ENCODE assay signal across 10 mouse cellular contexts in the genomic region with DNA sequence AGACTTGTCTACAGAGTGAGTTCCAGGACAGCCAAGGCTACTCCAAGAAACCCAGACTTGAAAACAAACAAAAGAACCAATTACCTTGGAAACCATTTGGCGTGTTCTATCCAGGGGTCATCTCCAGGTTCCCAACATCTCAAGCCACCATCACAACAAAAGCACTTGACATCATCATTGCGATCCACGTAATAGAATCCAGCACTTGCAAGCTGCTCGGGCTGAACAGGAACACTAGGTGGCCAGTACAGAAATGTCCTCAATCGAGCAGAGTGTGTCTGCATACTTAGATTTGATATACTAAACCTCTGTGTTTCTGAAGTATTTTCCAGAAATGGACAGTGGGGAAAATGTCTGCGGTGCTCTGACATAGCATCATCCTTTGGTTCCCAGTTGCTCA. TPM values are rescaled to one million over a fixed set of nuclear protein-coding genes. Genes with fewer than 3 reads are reported as not detected.
DNase-seq lines count a peak whose midpoint lies in the region; ATAC-seq and TF ChIP-seq lines count a peak whose summit lies in the region.
"Had no signal": no experiment of that assay in that cellular context is flagged by ENCODE, and none has a peak within 500 bp of the region (broad histone marks: within the 10 kb centered on the region; RNA-seq: fewer than 3 reads in every experiment).

No protein-coding gene starts in this region.

- DNase-seq in heart, postnatal 14 days = no peak
- DNase-seq in neural tube, embryonic 10.5 days (ENCODE audit: extremely low spot score, low spot score) = no peak
- DNase-seq in hindbrain, postnatal 0 days (ENCODE audit: low spot score) = no peak
- DNase-seq in T-cell, adult 2 months (ENCODE audit: low spot score) = no peak
- DNase-seq in urinary bladder, postnatal 10 days (ENCODE audit: low spot score) = no peak
- no peak for DNase-seq in adrenal gland, adult 18-20 months (ENCODE audit: low spot score in 2 of 2)
- DNase-seq: kidney, postnatal 36 days had no signal

- no peaks in the 10 kb centered on the region for H3K9me3 ChIP-seq in heart, embryonic 13.5 days
- H3K9me3 ChIP-seq in neural tube, embryonic 12.5 days = no peaks in the 10 kb centered on the region
- no peaks in the 10 kb centered on the region for H3K9me3 ChIP-seq in hindbrain, postnatal 0 days (ENCODE audit: low read length)

- peak overlapping the region; percentile 21 for H3K4me3 ChIP-seq in heart, embryonic 13.5 days
- no peak overlapping the region for H3K4me3 ChIP-seq in neural tube, embryonic 12.5 days
- no peak overlapping the region for H3K4me3 ChIP-seq in hindbrain, postnatal 0 days (ENCODE audit: low read length)

- H3K27me3 ChIP-seq in heart, embryonic 13.5 days (replicated peaks) = no peaks in the 10 kb centered on the region
- H3K27me3 ChIP-seq in neural tube, embryonic 12.5 days (replicated peaks) = no peaks in the 10 kb centered on the region
- H3K27me3 ChIP-seq in hindbrain, postnatal 0 days (ENCODE audit: insufficient read depth, low read length) = no peaks in the 10 kb centered on the region

- H3K4me2 ChIP-seq in heart, embryonic 13.5 days = peak overlapping the region; percentile 50
- peak overlapping the region; percentile 31; the same call in 1 of the 2 replicates for H3K4me2 ChIP-seq in neural tube, embryonic 12.5 days (replicated peaks)
- H3K4me2 ChIP-seq in hindbrain, postnatal 0 days (ENCODE audit: low read depth, low read length) = no peak overlapping the region

- 0 out of 2 replicates have a peak overlapping the region, but pooled peaks have one; percentile 4 for H3K27ac ChIP-seq in heart, embryonic 13.5 days (replicated peaks)
- no peak overlapping the region for H3K27ac ChIP-seq in neural tube, embryonic 12.5 days
- no peak overlapping the region for H3K27ac ChIP-seq in hindbrain, postnatal 0 days

- peaks cover 60% of the 10 kb centered on the region for H3K4me1 ChIP-seq in heart, embryonic 13.5 days
- peaks cover 10% of the 10 kb centered on the region for H3K4me1 ChIP-seq in neural tube, embryonic 12.5 days
- no peaks in the 10 kb centered on the region; the same call in 1 of the 2 replicates for H3K4me1 ChIP-seq in hindbrain, postnatal 0 days (ENCODE audit: insufficient read depth, low read length)

- H3K9ac ChIP-seq in heart, embryonic 13.5 days = peak overlapping the region; percentile 41; the same call in 1 of the 2 replicates
- no peak overlapping the region for H3K9ac ChIP-seq in neural tube, embryonic 12.5 days
- no peak overlapping the region for H3K9ac ChIP-seq in hindbrain, postnatal 0 days (replicated peaks; ENCODE audit: low read length)

- ATAC-seq in heart, embryonic 13.5 days (ENCODE audit: extremely low read depth, insufficient number of reproducible peaks, low FRiP score, low TSS enrichment) = no peak
- ATAC-seq in neural tube, embryonic 12.5 days (ENCODE audit: low FRiP score, low read depth) = no peak
- no peak for ATAC-seq in hindbrain, postnatal 0 days
- ATAC-seq: lung, postnatal 0 days had no signal

- H3K36me3 ChIP-seq in heart, embryonic 13.5 days = peaks cover 27% of the 10 kb centered on the region
- H3K36me3 ChIP-seq in neural tube, embryonic 12.5 days = peaks cover 12% of the 10 kb centered on the region
- H3K36me3 ChIP-seq in hindbrain, postnatal 0 days (ENCODE audit: insufficient read depth, low read length) = peaks cover 4% of the 10 kb centered on the region

- TF ChIP-seq CTCF in hindbrain, postnatal 0 days (IDR thresholded peaks at IDR 0.05; ENCODE audit: low read depth) = 0 out of 2 replicates have a peak, but pooled peaks have one; percentile 13

- 85% methylated on average over 6 of the region's 6 CpGs for WGBS in heart, embryonic 13.5 days
- 91% methylated on average over 6 of the region's 6 CpGs for WGBS in neural tube, embryonic 12.5 days
- 90% methylated on average over 6 of the region's 6 CpGs for WGBS in hindbrain, postnatal 0 days

- intact Hi-C loops in heart, postnatal 14 days (cut with DNase I) = loop anchor here (10.0 kb wide), 1 partner anchor 171 kb away; a partner anchor contains a TSS

RNA-seq across cellular contexts. Expression of a gene that starts 3.4 kb away (rescaled TPM):
- polyA plus RNA-seq in heart, embryonic 13.5 days (2015; fragmentation: Nextera tagmentation; extraction: Ambion mirVana) = 21.6 and 22.7 TPM in 2 replicates
- total RNA-seq in heart, postnatal 14 days (2021) = 10 to 100 TPM; 26.8 to 28.8 TPM
- 40.0 and 41.9 TPM in 2 replicates for polyA plus RNA-seq in neural tube, embryonic 12.5 days (2016; fragmentation: Nextera tagmentation; extraction: Ambion mirVana)
- total RNA-seq in hindbrain, postnatal 0 days (2014; rRNA removed) = 27.0 and 33.7 TPM in 2 replicates
- polyA plus RNA-seq in hindbrain, postnatal 0 days (2015; fragmentation: Nextera tagmentation; extraction: Ambion mirVana) = 28.8 and 29.5 TPM in 2 replicates
- total RNA-seq in adrenal gland, adult 18-20 months (2021) = 10 to 100 TPM; 38.8 to 50.5 TPM

RNA-seq across cellular contexts. Expression of a gene that starts 39.6 kb away (rescaled TPM):
- polyA plus RNA-seq in heart, embryonic 13.5 days (2015; fragmentation: Nextera tagmentation; extraction: Ambion mirVana) = 3.8 and 5.3 TPM in 2 replicates
- 10 to 100 TPM in 1 of 2 experiments, 1 to 10 TPM in 1; 8.9 to 10.3 TPM for total RNA-seq in heart, postnatal 14 days (2021)
- 2.1 and 3.8 TPM in 2 replicates for polyA plus RNA-seq in neural tube, embryonic 12.5 days (2016; fragmentation: Nextera tagmentation; extraction: Ambion mirVana)
- 3.5 and 4.0 TPM in 2 replicates for total RNA-seq in hindbrain, postnatal 0 days (2014; rRNA removed)
- 1.4 and 1.5 TPM in 2 replicates for polyA plus RNA-seq in hindbrain, postnatal 0 days (2015; fragmentation: Nextera tagmentation; extraction: Ambion mirVana)
- total RNA-seq in adrenal gland, adult 18-20 months (2021) = 10 to 100 TPM; 13.8 to 26.3 TPM
